Mouse (Mus musculus) ES-Bruce4 (cell line): ENCODE results near the gene Cgn.

Source experiments
- EP300 ChIP-seq: IDR thresholded peaks from 2 replicates; pipeline ENCODE4 v1.6.1; 2011; ENCODE audit warnings: low read depth, low read length; ENCODE audit not compliant: insufficient read depth
- POLR2A ChIP-seq: IDR thresholded peaks from one replicate; pipeline ENCODE4 v1.8.1; 2011; ENCODE audit warnings: low read length; ENCODE audit not compliant: insufficient read depth

DNA sequence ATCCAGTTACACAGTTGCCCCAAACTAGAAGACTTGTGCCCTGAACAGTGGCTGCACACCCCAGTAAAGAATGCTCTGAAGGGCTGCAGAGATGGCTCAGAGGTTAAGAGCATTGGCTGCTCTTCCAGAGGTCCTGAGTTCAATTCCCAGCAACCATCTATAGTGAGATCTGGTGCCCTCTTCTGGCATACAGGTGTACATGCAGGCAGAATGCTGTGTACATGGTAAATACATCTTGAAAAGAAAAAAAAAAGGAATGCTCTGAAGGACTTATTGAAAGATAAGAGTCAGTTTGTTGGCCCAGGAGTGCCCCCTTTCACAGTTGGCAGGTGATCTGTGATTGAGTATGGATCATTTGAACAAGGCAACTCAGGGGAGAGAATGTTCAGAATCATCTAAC, 47.1 kb upstream of the Cgn start:
- TF ChIP-seq POLR2A (no peak), EP300 (no peak)
